Mouse (Mus musculus) heart, embryonic 14.5 days (tissue): ENCODE results near the gene Tcf20. TPM values are rescaled to one million over a fixed set of nuclear protein-coding genes. Genes with fewer than 3 reads are reported as not detected.
"Not testable (repeated sequence)": the region's sequence is repeated elsewhere in the genome, so short reads cannot be mapped to it uniquely, and the experiment has no call there.

ENCODE experiments used
- ATAC-seq: fragments of 200-750 bp; cut with Nextera tagmentation; 2 replicates; pipeline ENCODE4 v1.8.0; 2017; ENCODE audit warnings: low read depth, moderate TSS enrichment; ENCODE audit not compliant: insufficient number of reproducible peaks, insufficient read depth, low FRiP score
- H3K27ac ChIP-seq, 2 experiments: fragments of 200-500 bp in 1 of 2; fragments of 300-500 bp in 1 of 2; sonication (generic) in 1 of 2; replicated peaks in 1 of 2; 2 replicates each; pipeline ENCODE4 v1.5.1; 2012 to 2014; ENCODE audit warnings: low read depth in 2 of 2, low read length in 2 of 2, control low read depth in 1 of 2, mild to moderate bottlenecking in 1 of 2, mixed read lengths in 1 of 2; ENCODE audit not compliant: control insufficient read depth in 1 of 2, insufficient read depth in 1 of 2
- H3K27me3 ChIP-seq: fragments of 300-500 bp; sonication (generic); 2 replicates; pipeline ENCODE4 v1.6.1; 2014; ENCODE audit warnings: mild to moderate bottlenecking, low read length, control low read depth; ENCODE audit not compliant: control insufficient read depth, insufficient read depth
- H3K36me3 ChIP-seq: fragments of 300-500 bp; sonication (generic); 2 replicates; pipeline ENCODE4 v1.6.1; 2014; ENCODE audit warnings: mild to moderate bottlenecking, control low read depth, low read length, mixed read lengths; ENCODE audit not compliant: control insufficient read depth, insufficient read depth
- H3K4me1 ChIP-seq, 2 experiments: fragments of 200-500 bp in 1 of 2; fragments of 300-500 bp in 1 of 2; sonication (generic) in 1 of 2; 2 replicates each; pipeline ENCODE4 v1.6.1; 2012 to 2014; ENCODE audit warnings: low read length in 2 of 2, control low read depth in 1 of 2, mixed read lengths in 1 of 2; ENCODE audit not compliant: control insufficient read depth in 2 of 2, insufficient read depth in 2 of 2
- H3K4me2 ChIP-seq: fragments of 300-500 bp; sonication (generic); 2 replicates; pipeline ENCODE4 v1.6.1; 2014; ENCODE audit warnings: mild to moderate bottlenecking, low read length
- H3K4me3 ChIP-seq, 2 experiments: fragments of 200-500 bp in 1 of 2; fragments of 300-500 bp in 1 of 2; sonication (generic) in 1 of 2; 2 replicates each; pipeline ENCODE4 v1.5.1; 2012 to 2014; ENCODE audit warnings: low read length in 2 of 2, mild to moderate bottlenecking in 2 of 2, control low read depth in 1 of 2, low read depth in 1 of 2, moderate library complexity in 1 of 2; ENCODE audit not compliant: control insufficient read depth in 1 of 2, insufficient read depth in 1 of 2
- H3K9ac ChIP-seq: fragments of 300-500 bp; sonication (generic); 2 replicates; pipeline ENCODE4 v1.6.1; 2014; ENCODE audit warnings: mild to moderate bottlenecking, low read length
- H3K9me3 ChIP-seq: fragments of 300-500 bp; sonication (generic); 2 replicates; pipeline ENCODE4 v1.6.1; 2016; ENCODE audit warnings: low read length, control low read depth; ENCODE audit not compliant: control insufficient read depth
- WGBS: fragments of 180-500 bp; shearing (Covaris S2); extraction: QIAGEN DNeasy Blood & Tissue Kit; methylation state at CpG from one replicate; pipeline ENCODE4 v1.1.7; 2014; 5-methylcytosine and 5-hydroxymethylcytosine counted together
- polyA plus RNA-seq: library from polyadenylated mRNA; unstranded; fragments of >200 nt; fragmentation: Nextera tagmentation; extraction: Ambion mirVana; gene quantifications from 2 replicates; pipeline ENCODE4 v1.2.1, GENCODE M21; 2014

The Tcf20 gene
- polyA plus RNA-seq, 1 experiment from 2014 or later: 7.2 TPM

- no peak for ATAC-seq
- Histone ChIP-seq H3K27ac (no peak within 1 kb of the TSS), H3K4me2 (no peak within 1 kb of the TSS), H3K4me3 (no peak within 1 kb of the TSS), H3K9ac (no peak within 1 kb of the TSS), H3K36me3 (no peaks in the 10 kb centered on the region), H3K27me3 (no peaks in the 10 kb centered on the region), H3K4me1 (no peaks in the 10 kb centered on the region), H3K9me3 (no peaks in the 10 kb centered on the region)
- WGBS: 76% methylated on average over 5 of the region's 5 CpGs
These were observed 193.4 kb downstream of the Tcf20 start, which contains the start of gene Cyp2d26 for GRCm38 (mm10) chr15:82794277-82794676. TSS of gene Cyp2d26 (minus strand) at chr15:82794294.

- ATAC-seq: no peak
- H3K9ac ChIP-seq: no peak overlapping the region
- WGBS: 84% methylated on average over 6 of the region's 6 CpGs
- no peaks in the 10 kb centered on the region for H3K36me3 ChIP-seq
- H3K4me2 ChIP-seq: no peak overlapping the region
- no peak overlapping the region for H3K27ac ChIP-seq
- no peak overlapping the region for H3K4me3 ChIP-seq
- H3K27me3 ChIP-seq: no peaks in the 10 kb centered on the region
- no peaks in the 10 kb centered on the region for H3K4me1 ChIP-seq
- no peaks in the 10 kb centered on the region for H3K9me3 ChIP-seq
These were observed 193.8 kb downstream of the Tcf20 start for GRCm38 (mm10) chr15:82793868-82794267.

- H3K27me3 ChIP-seq: no peaks in the 10 kb centered on the region
- ATAC-seq: no peak
- no peaks in the 10 kb centered on the region for H3K36me3 ChIP-seq
- H3K4me2 ChIP-seq: no peak overlapping the region
- no peak overlapping the region for H3K4me3 ChIP-seq
- WGBS: 70% methylated on average over 1 of the region's 1 CpGs
- no peak overlapping the region for H3K9ac ChIP-seq
- no peaks in the 10 kb centered on the region for H3K9me3 ChIP-seq
- no peak overlapping the region for H3K27ac ChIP-seq
- H3K4me1 ChIP-seq: no peaks in the 10 kb centered on the region
These were observed 194.2 kb downstream of the Tcf20 start for GRCm38 (mm10) chr15:82793454-82793853.

GRCm38 (mm10) chr15:82792566-82792965 is 195.1 kb downstream of the Tcf20 start:
- Histone ChIP-seq H3K27me3 (no peaks in the 10 kb centered on the region), H3K4me1 (no peaks in the 10 kb centered on the region), H3K4me2 (no peak overlapping the region), H3K4me3 (no peak overlapping the region), H3K27ac (no peak overlapping the region), H3K36me3 (no peaks in the 10 kb centered on the region), H3K9ac (no peak overlapping the region), H3K9me3 (no peaks in the 10 kb centered on the region)
- 89% methylated on average over 11 of the region's 11 CpGs for WGBS
- no peak for ATAC-seq

- Histone ChIP-seq H3K4me3 (no peak overlapping the region), H3K27ac (no peak overlapping the region), H3K36me3 (no peaks in the 10 kb centered on the region), H3K9ac (no peak overlapping the region), H3K4me2 (no peak overlapping the region), H3K27me3 (no peaks in the 10 kb centered on the region), H3K4me1 (no peaks in the 10 kb centered on the region), H3K9me3 (no peaks in the 10 kb centered on the region)
- no peak for ATAC-seq
- 69% methylated on average over 1 of the region's 1 CpGs for WGBS
These were observed 203.1 kb downstream of the Tcf20 start for GRCm38 (mm10) chr15:82784581-82784980.

GRCm38 (mm10) chr15:82783800-82784199 is 203.9 kb downstream of the Tcf20 start:
- no peak overlapping the region for H3K9ac ChIP-seq
- no peaks in the 10 kb centered on the region for H3K36me3 ChIP-seq
- no peak for ATAC-seq
- H3K4me1 ChIP-seq: no peaks in the 10 kb centered on the region
- no peak overlapping the region for H3K4me3 ChIP-seq
- WGBS: 75% methylated on average over 1 of the region's 1 CpGs
- no peak overlapping the region for H3K4me2 ChIP-seq
- H3K9me3 ChIP-seq: no peaks in the 10 kb centered on the region
- H3K27ac ChIP-seq: no peak overlapping the region
- H3K27me3 ChIP-seq: no peaks in the 10 kb centered on the region

- not testable (repeated sequence) for H3K27me3 ChIP-seq, H3K36me3 ChIP-seq, ATAC-seq, H3K9ac ChIP-seq, H3K4me2 ChIP-seq, H3K27ac ChIP-seq, H3K4me1 ChIP-seq, H3K9me3 ChIP-seq, H3K4me3 ChIP-seq
- WGBS: 74% methylated on average over 5 of the region's 5 CpGs
These were observed 209.8 kb downstream of the Tcf20 start for GRCm38 (mm10) chr15:82777856-82778255.

GRCm38 (mm10) chr15:82765943-82766342 is 221.7 kb downstream of the Tcf20 start:
- H3K4me1 ChIP-seq: no peaks in the 10 kb centered on the region
- no peak overlapping the region for H3K4me2 ChIP-seq
- H3K27ac ChIP-seq: no peak overlapping the region
- no peak overlapping the region for H3K4me3 ChIP-seq
- no peak for ATAC-seq
- H3K9ac ChIP-seq: no peak overlapping the region
- no peaks in the 10 kb centered on the region for H3K27me3 ChIP-seq
- H3K9me3 ChIP-seq: no peaks in the 10 kb centered on the region
- no peaks in the 10 kb centered on the region for H3K36me3 ChIP-seq
- 66% methylated on average over 2 of the region's 2 CpGs for WGBS
